Mouse (Mus musculus) forebrain, postnatal 0 days (tissue): ENCODE measurements around the gene Fam110a. TPM values are rescaled to one million over a fixed set of nuclear protein-coding genes. Genes with fewer than 3 reads are reported as not detected.
A peak's percentile ranks its signal among the peaks of the same experiment; 100 is the strongest.

Source experiments
- ATAC-seq: fragments of 200-750 bp; cut with Nextera tagmentation; 2 replicates; pipeline ENCODE4 v1.8.0; 2017; ENCODE audit warnings: mild to moderate bottlenecking, moderate library complexity
- DNase-seq: peaks from one replicate; pipeline ENCODE4 v3.0.0-alpha.2; 2015
- H3K27ac ChIP-seq: fragments of 300-500 bp; sonication (generic); 2 replicates; pipeline ENCODE4 v1.5.1; 2014; ENCODE audit warnings: low read depth, mild to moderate bottlenecking, antibody characterized with exemption, low read length, moderate library complexity, mixed read lengths
- H3K27me3 ChIP-seq: fragments of 300-500 bp; sonication (generic); 2 replicates; pipeline ENCODE4 v1.6.1; 2014; ENCODE audit warnings: mild to moderate bottlenecking, low read length, mixed read lengths; ENCODE audit not compliant: insufficient read depth
- H3K36me3 ChIP-seq: fragments of 300-500 bp; sonication (generic); 2 replicates; pipeline ENCODE4 v1.6.1; 2014; ENCODE audit warnings: mild to moderate bottlenecking, moderate library complexity; ENCODE audit not compliant: insufficient read depth
- H3K4me1 ChIP-seq: fragments of 300-500 bp; sonication (generic); 2 replicates; pipeline ENCODE4 v1.6.1; 2014; ENCODE audit warnings: antibody characterized with exemption; ENCODE audit not compliant: insufficient read depth
- H3K4me2 ChIP-seq: fragments of 300-500 bp; sonication (generic); 2 replicates; pipeline ENCODE4 v1.6.1; 2014; ENCODE audit warnings: low read depth, mild to moderate bottlenecking, moderate library complexity
- H3K4me3 ChIP-seq: fragments of 300-500 bp; sonication (generic); 2 replicates; pipeline ENCODE4 v1.5.1; 2014; ENCODE audit warnings: low read depth, low read length, mixed read lengths
- H3K9ac ChIP-seq: fragments of 300-500 bp; sonication (generic); 2 replicates; pipeline ENCODE4 v1.6.1; 2014; ENCODE audit warnings: mild to moderate bottlenecking
- H3K9me3 ChIP-seq: fragments of 300-500 bp; sonication (generic); 2 replicates; pipeline ENCODE4 v1.6.1; 2016; ENCODE audit warnings: low read length
- CTCF ChIP-seq: sonication (generic); IDR thresholded peaks from 2 replicates; pipeline ENCODE4 v1.5.1; 2016; ENCODE audit warnings: antibody characterized with exemption, control low read depth, low read depth
- WGBS: fragments of 180-500 bp; shearing (Covaris S2); extraction: QIAGEN DNeasy Blood & Tissue Kit; methylation state at CpG from one replicate; pipeline ENCODE4 v1.1.7; 2014; 5-methylcytosine and 5-hydroxymethylcytosine counted together
- polyA plus RNA-seq: library from polyadenylated mRNA; unstranded; fragments of >200 nt; fragmentation: Nextera tagmentation; extraction: Ambion mirVana; gene quantifications from 2 replicates; pipeline ENCODE4 v1.2.1, GENCODE M21; 2015
- total RNA-seq: library from RNA; depleted of rRNA; stranded (reverse); fragments of >200 nt; gene quantifications from 2 replicates; pipeline ENCODE4 v1.2.3, GENCODE M21; 2014

The Fam110a gene
- total and polyA plus RNA-seq, 2 experiments from 2014 or later: 24.3 to 47.7 TPM

DNA sequence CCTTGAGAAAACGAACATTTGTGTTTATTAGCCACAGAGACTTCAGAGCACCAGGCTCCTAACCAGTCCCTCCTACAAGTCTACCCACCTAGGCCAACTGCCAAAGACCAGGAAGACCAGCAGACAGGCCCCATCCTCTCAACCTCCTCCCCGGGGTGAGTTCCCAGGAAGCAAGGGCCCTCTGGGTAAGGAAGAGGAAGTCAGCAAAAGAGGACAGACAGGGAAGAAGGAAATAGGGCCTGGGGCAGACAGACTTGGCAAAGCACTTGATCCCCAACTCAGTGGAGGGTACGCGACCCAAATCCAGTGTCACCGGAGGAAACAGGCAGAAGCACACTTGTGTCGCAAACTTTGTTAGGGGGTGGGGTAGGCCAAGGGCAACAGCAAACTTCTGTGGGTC, 10.6 kb downstream of the Fam110a start:
- Histone ChIP-seq H3K4me2 (no peak overlapping the region), H3K4me1 (peaks cover 23% of the 10 kb centered on the region), H3K27me3 (no peaks in the 10 kb centered on the region), H3K36me3 (no peaks in the 10 kb centered on the region; the same call in 1 of the 2 replicates), H3K9me3 (no peaks in the 10 kb centered on the region), H3K9ac (no peak overlapping the region), H3K4me3 (no peak overlapping the region), H3K27ac (no peak overlapping the region)
- no peak for TF ChIP-seq CTCF
- ATAC-seq (no peak), DNase-seq (no peak)
- WGBS: 91% methylated on average over 6 of the region's 6 CpGs

DNA sequence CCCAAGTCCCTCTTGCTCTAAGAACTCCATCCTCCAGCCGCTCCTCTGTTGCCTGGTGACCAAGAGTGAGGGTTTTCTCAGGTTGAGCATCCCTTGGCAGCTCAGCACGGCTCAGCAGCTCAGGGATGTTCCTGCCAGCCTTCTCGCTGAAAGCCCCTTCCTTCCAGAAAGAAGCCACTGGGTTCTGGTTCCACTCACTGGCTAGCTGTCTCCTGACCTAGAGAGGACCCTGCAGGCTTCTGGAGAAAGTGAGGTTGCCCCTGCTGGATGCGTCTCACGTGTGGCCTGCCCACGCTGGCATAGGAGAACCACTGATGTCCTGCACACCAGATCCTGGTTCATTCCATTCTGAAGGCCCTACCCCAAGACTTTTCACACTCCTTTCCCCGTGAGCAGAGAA, 11.0 kb downstream of the Fam110a start:
- 85% methylated on average over 7 of the region's 7 CpGs for WGBS
- DNase-seq (no peak), ATAC-seq (no peak)
- no peak overlapping the region for H3K4me3 ChIP-seq
- H3K27ac ChIP-seq: no peak overlapping the region
- H3K4me2 ChIP-seq: no peak overlapping the region
- H3K9ac ChIP-seq: no peak overlapping the region
- H3K4me1 ChIP-seq: peaks cover 23% of the 10 kb centered on the region
- no peak for TF ChIP-seq CTCF
- no peaks in the 10 kb centered on the region for H3K9me3 ChIP-seq
- no peaks in the 10 kb centered on the region; the same call in 1 of the 2 replicates for H3K36me3 ChIP-seq
- no peaks in the 10 kb centered on the region for H3K27me3 ChIP-seq

GRCm38 (mm10) chr2:151968451-151968850, 11.6 kb downstream of the Fam110a start:
- no peak overlapping the region for H3K9ac ChIP-seq

GRCm38 (mm10) chr2:151967792-151968191, 12.2 kb downstream of the Fam110a start:
- 80% methylated on average over 2 of the region's 2 CpGs for WGBS

More at GRCm38 (mm10) chr2:151968451-151968850, 11.6 kb downstream of the Fam110a start:
- Histone ChIP-seq H3K27ac (no peak overlapping the region), H3K4me3 (no peak overlapping the region), H3K27me3 (no peaks in the 10 kb centered on the region), H3K9me3 (no peaks in the 10 kb centered on the region), H3K4me1 (peaks cover 23% of the 10 kb centered on the region), H3K4me2 (no peak overlapping the region), H3K36me3 (no peaks in the 10 kb centered on the region; the same call in 1 of the 2 replicates)
- no peak for DNase-seq
- no peak for TF ChIP-seq CTCF
- ATAC-seq: no peak
- WGBS: 79% methylated on average over 8 of the region's 8 CpGs

DNA sequence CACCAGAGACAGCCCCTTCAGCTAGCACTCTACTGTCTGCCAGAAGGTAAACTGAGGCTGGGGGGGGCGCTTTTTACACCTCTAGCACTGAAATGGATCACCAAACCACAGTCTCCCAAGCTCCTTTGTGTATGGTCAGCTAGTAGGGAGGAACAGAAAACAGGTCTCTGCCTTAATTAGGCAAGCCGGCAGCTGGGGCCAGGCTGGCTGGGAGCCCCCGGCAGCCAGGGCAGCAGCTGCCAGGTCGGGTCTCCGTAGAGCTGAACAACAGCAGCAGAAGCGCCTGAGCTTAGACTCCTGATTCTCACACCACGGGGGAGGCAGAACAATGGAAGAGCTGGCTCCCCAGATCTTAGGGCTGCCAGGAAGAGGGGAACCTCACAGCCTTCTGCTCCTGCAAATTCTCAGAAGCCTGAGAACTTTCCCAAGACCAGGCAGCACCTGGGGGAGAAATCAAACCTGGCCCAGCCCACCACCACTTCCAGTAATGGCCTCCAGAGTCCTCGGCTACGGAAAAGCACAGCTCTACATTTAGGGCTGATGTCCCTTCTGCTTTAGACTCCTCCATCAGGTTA, 12.8 kb downstream of the Fam110a start:
- no peak overlapping the region for H3K27ac ChIP-seq
- peak overlapping the region; percentile 27 for H3K4me2 ChIP-seq
- 8% methylated on average over 9 of the region's 9 CpGs for WGBS
- H3K27me3 ChIP-seq: no peaks in the 10 kb centered on the region
- H3K36me3 ChIP-seq: no peaks in the 10 kb centered on the region; the same call in 1 of the 2 replicates
- no peak overlapping the region for H3K4me3 ChIP-seq
- H3K9me3 ChIP-seq: no peaks in the 10 kb centered on the region
- ATAC-seq: no peak
- TF ChIP-seq CTCF: no peak
- DNase-seq: peak; percentile 35
- H3K4me1 ChIP-seq: peaks cover 23% of the 10 kb centered on the region
- peak overlapping the region; percentile 23; the same call in 1 of the 2 replicates for H3K9ac ChIP-seq

More at GRCm38 (mm10) chr2:151967792-151968191, 12.2 kb downstream of the Fam110a start:
- TF ChIP-seq CTCF: no peak
- DNase-seq: no peak
- peaks cover 23% of the 10 kb centered on the region for H3K4me1 ChIP-seq
- peak overlapping the region; percentile 27 for H3K4me2 ChIP-seq
- no peak overlapping the region for H3K27ac ChIP-seq
- 0 out of 2 replicates have a peak overlapping the region, but pooled peaks have one; percentile 23 for H3K9ac ChIP-seq
- H3K27me3 ChIP-seq: no peaks in the 10 kb centered on the region
- no peaks in the 10 kb centered on the region; the same call in 1 of the 2 replicates for H3K36me3 ChIP-seq
- ATAC-seq: no peak
- H3K4me3 ChIP-seq: no peak overlapping the region
- H3K9me3 ChIP-seq: no peaks in the 10 kb centered on the region

DNA sequence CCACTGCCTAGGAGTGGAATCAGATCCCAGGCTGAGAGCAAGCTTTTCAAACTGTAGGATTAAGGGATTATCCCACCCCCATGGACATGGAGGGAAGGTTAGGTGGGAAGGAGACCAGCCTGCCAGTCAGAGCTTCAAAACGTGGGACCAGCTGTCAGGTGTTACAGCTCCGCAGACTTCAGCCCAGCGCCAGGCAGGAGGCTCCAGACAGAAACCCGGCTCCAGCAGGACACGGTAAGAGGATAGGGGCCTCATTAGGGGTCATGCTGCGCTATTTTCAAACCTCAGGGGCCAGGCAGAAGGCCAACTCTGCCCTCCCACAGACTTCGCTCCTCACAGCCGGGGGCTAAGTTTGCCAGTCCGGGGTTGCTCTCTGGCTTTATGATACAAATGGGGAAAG, 16.0 kb downstream of the Fam110a start:
- Histone ChIP-seq H3K27ac (no peak overlapping the region), H3K4me1 (peaks cover 22% of the 10 kb centered on the region), H3K27me3 (no peaks in the 10 kb centered on the region), H3K9ac (no peak overlapping the region), H3K9me3 (no peaks in the 10 kb centered on the region), H3K36me3 (no peaks in the 10 kb centered on the region), H3K4me2 (no peak overlapping the region), H3K4me3 (no peak overlapping the region)
- TF ChIP-seq CTCF: no peak
- DNase-seq (no peak), ATAC-seq (no peak)
- WGBS: 10% methylated on average over 9 of the region's 9 CpGs

DNA sequence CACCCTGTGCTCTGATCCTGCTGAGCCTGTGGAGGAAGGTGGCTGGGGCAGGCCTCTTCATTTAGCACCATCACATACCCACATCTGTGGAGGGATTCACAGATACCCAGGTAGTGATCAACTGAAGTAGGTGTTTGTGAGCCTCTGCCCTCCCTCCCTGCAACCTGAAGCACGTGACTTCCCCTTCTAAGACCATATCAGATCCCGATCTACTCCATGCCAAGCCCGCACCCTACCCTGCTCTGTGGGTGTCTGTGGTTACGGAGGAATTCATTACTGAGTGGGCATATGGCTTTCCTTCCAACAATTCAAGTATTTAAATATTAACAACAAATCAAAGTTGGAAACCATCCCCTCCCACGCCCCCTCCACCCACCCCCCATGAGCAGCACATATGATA, 16.7 kb downstream of the Fam110a start:
- Histone ChIP-seq H3K36me3 (no peaks in the 10 kb centered on the region), H3K9ac (no peak overlapping the region), H3K27me3 (no peaks in the 10 kb centered on the region), H3K4me1 (peaks cover 17% of the 10 kb centered on the region), H3K4me3 (no peak overlapping the region), H3K27ac (no peak overlapping the region), H3K9me3 (no peaks in the 10 kb centered on the region), H3K4me2 (no peak overlapping the region)
- WGBS: 81% methylated on average over 5 of the region's 5 CpGs
- DNase-seq (no peak), ATAC-seq (no peak)
- no peak for TF ChIP-seq CTCF
